Mouse (Mus musculus) kidney, postnatal 14 days (tissue): ENCODE measurements around the gene Elmod2.
"Not testable (repeated sequence)": the region's sequence is repeated elsewhere in the genome, so short reads cannot be mapped to it uniquely, and the experiment has no call there.

ENCODE experiments used
- DNase-seq: peaks from one replicate; pipeline ENCODE4 v3.0.0; 2022; ENCODE audit warnings: mixed read lengths

The Elmod2 gene

DNA sequence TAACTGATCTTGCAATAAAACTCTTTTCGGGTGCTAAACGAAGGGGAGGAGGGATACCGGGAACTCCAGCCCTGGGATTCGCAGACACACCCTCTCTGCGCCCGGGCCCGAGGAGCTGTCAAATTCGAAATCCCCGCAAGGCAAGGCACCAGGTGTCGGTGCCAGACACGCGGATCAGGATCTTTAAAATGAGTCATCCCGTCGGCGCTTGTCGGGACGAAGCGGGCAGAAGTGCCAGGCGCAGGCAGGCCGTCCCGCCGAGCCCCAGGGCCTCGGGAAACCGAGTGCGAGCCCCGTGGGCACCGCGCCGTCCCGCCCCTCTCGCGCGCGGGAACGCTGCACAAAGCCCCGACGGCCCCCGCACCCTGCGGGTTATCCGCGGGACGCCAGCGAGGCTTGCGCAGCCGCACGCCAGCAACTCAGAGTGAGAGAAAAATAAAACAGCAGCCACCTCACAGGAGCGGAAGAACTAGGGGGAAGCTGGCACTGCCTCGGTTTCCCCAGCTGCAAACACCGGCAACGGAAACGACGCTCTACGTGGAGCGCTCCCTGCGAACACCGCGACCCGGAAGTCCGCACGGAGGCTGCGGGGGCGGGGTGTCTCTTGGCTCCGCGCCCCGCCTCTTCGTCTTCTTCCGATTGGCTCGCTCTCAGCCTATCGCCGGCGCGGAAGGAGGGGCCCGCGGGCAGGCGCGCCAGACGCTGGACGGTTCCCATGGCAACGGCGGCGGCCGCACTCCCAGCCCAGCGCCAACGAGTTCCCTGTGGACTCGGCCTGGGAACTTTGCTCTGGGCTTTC is at the start of gene Elmod2:
Gene Elmod2, minus strand, starts transcription at position 588 of the 799 bp plus-strand sequence.
- DNase-seq, result peak; percentile 99

DNA sequence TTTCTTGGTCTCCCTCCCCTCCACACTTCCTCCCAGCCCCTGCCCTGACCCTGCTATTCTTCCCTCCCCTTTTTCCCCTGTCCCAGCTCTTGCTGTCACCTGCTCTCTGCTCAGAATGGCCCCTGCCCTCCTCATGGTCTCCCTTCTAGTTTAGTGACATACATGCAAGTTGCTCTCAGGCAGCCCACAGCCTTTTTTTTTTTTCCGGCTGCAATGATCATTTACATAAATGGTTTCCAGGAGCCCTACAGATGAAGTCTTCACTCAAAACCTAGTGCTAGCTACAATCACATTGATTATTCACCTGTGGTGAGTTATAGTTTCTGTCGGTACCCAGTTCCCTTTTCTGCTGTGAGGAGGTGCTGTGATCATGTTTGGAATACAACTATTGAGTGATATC is 48.7 kb upstream of the Elmod2 start:
- DNase-seq, result no peak

DNA sequence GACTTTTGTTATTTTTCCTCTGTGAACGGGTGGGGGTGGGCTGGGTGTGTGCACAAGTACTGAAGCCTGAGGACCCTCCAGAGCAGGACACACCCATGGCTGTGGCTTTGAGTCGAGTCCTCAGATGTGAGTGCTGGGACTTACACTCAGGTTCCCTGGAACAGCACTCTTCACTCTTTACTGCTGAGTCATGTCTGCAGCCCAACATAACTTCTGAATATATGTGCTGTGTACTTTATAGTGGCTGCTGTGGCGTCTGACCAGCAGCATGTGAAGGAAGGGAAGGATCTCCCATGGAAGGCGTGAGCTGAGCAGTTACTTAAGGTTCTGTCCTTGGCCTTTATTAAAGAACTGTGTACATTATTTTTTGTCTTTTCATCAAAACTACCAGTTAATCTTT is 47.9 kb upstream of the Elmod2 start:
- no peak for DNase-seq

DNA sequence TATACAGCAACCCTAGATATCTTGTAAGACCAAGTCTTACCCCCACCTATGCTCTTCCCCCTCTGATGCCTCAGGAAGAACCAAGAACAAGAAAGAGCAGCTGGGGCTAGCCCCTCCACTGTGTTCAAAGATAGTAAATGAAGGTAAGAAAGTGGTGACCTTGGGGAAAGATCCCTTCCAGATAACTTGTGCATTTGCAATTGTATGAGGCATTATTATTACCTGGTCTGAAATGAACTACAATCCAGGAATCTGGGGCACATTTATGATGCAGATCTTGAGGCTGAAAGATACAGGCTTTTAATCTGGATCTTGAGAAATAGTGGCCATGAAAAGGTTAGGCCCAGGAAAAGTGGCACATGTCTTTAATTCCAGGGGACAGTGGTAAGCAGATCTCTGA is 44.9 kb upstream of the Elmod2 start:
- DNase-seq, result no peak

DNA sequence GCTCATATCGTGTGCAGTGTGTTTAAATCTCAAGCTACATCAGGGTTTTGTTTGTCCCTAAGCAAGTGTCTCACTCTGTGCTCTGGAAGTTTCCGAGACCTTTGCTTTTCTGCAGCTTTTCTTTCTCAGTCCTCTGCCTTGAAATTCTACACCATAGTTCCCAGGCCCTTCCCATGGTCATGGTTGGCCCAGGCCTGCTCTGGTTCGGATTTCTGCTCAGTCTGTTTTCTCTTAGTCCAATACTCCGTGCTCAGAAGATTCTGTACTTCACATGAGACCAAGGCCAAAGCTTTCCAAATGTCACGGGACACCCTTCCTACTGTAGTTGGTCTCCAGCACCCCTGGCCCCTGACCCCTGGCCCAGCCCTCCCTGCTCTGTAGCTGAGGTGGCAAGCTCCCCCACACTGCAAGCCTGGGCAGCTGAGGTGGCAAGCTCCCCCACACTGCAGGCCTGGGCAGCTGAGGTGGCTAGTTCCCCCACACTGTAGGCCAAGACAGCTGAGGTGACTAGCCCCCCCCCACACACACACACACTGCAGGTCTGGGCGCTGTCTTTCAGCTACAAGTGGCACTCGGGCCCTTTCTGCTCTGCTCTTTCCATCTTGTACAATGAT is 31.0 kb upstream of the Elmod2 start:
- no peak for DNase-seq

DNA sequence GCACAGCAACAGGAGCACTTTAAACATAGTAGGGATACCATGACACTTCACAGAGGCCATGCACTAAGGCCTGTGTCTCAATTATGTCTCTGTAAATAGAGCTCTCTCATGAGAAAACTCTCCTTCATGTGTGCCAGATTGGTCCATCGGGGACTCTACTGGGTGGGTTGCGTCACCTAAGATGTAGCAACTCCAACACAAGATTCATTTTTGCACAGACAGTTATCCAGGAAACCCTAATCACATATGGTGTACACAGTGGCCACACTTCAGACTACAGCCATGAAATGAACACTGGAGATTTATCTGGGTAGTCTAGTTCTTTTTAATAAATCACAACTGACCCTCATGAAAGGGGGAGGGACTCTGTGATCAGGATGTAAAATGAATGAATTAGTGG is 19.0 kb upstream of the Elmod2 start:
- DNase-seq, result no peak

DNA sequence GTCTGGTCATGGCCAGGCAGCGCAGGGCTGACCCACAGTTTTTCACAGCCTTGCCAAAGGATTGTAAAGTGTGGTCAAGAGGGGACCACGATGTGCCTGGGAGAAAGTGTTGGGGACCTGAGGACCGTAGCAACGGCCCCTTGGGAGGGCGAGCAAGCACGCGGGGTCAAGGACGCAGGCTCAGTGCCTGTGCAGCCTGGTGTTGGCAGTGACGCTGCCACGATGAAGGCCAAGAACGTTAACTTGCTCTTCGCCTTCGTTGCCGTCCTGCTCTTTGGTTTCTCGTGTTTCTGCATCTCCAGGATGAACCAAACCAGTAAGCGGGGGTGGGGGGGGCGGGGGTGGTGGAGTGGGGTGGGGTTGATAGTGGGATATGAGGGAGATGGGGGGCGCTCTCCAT is 16.0 kb upstream of the Elmod2 start, which contains the start of gene Mgat4d:
Gene Mgat4d, plus strand, starts transcription at position 209 of the 400 bp plus-strand sequence.
- no peak for DNase-seq

DNA sequence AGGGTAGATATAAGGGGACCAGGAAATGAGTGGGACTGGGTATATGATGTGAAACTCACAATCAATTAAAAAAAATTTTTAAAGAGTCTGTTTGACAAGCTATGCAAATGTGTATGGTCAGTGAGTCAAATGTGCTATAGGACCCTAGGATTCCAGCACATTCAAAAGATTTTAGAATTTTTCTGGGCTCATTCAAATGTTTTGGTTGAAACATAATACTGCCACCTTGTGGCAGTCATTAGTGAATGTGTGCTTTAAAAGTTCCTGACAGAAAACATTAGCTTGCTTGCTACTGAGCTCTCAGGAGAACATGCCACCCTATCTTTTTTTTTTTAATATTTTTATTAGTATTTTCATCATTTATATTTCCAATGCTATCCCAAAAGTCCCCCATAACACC is 10.4 kb upstream of the Elmod2 start:
- peak; percentile 17 for DNase-seq

DNA sequence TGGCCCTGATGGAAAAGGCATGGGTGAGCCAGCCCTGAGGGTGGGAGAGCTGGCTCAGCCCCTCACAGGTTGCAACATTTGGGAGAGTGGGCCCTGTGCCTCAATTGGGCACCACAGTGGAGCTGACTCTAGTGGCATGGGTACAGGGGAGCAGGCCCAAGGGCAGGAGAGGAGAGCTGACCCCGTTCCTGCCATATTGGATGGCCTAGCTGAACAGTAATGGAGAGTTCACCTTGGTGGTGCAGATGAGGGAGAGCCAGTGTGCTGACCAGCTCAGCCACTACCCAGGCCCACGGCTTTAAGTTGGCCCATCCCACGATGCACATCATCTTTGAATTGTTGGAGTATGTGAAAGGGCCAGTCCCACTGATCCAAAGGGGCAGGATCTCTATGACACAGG is 9.8 kb upstream of the Elmod2 start:
- no peak for DNase-seq

DNA sequence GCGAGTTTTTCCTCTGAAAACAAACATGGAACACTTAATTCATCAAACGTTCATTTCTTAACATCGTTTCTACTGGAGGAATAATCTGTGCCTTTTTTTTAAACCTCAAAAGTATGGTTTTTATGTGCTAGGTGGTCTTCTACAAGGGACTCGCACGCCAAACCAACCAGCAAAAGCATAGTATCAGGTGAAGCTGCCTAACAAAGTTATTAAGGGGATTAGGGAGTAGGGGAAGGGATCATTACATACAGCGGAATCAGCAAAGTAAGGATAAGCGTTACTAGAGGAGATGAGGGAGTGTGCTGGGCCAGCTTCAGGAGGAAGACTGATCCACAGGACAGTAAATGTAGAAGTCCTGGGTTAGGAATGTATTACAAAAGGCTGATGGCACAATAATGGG is 578 bp upstream of the Elmod2 start:
- no peak for DNase-seq

DNA sequence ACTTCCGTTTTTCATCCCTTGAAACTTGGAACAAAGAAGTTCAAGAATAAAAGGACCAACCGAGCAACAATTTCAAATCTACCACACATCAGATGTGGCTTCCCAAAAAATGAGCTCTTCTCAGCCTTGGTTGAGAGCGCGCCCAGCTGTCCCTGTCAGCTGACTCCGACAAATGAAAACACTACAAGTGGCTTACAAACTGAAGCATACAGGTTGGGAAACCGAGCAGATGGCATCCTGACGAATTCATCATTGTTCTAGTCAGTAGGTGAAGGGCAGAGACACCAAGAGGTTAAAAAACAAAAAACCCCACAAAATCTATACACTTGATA is 753 bp downstream of the Elmod2 start:
- peak; percentile 23 for DNase-seq

DNA sequence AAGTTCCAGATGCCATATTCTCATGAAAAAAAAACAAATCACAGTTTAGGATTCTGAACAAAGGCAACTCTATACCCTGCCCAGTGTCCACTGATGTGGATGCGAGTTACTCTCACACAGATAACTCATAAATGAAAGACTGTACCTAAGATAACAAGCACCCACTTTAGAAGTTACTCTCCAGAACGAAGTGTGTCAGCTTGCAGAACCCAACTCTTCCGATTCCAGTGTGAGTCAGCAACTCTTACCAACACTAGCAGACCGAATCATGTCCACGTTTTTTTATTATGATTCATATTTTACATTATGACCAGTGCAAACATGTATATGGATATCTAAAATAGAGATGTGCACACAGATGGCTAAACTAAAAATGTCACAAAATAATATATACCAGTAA is 4.4 kb downstream of the Elmod2 start:
- no peak for DNase-seq

DNA sequence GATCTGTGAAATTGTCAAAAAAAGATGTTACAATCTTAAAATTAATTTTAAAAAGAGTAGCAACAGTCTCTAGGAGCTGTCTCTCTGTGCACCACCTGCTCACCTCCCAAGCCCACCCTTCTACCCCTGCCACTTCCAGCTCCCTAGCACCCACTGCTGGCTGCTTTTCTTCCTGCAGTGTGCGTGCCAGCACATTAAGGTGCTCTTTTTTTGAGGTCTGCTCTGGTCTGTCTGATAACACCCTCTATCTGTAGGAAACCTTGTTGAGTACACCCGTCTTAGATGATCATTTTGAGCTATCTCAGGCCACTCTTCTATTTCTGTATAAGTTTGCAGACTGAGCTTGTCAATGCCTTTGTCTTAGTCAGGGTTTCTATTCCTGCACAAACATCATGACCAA is 9.2 kb downstream of the Elmod2 start:
- no peak for DNase-seq

DNA sequence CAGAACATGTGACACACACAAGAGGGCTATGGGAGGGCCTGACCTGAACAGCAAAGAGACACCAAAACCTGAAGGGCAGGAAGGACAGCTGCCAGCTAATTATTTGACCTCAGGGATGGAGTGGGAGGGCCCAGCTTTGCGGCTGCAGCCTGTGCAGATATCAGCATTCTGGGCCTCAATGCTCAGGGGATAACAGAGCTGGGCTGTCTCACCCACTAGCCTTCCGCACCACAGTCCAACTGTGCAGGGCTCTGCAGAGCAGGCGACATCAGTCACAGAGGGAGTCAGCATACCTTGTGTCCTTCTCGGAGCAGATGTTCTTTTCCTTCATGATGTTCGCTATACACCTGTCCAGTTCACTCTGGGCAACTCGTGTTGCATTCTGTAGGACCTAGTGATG is 9.9 kb downstream of the Elmod2 start:
- no peak for DNase-seq

DNA sequence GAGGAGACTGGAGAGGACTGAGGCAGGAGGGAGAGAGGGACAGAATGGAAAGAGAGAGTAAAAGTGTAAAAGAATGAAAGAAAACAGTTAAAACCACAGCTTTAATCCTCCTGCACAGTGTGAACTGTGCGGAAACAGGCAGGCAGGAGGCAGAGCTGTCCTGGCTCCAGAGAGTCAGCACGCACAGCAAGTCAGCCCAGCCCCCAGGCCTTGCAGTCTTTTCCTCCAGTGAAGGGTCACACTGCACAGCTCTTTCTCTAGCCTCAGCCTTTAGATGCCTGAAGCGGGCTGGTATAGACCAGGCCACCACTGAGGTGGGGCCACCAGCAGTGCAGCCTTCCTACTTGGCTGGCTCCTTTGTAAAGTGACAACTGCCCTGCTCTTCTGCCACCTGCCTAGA is 11.7 kb downstream of the Elmod2 start:
- DNase-seq, result no peak

DNA sequence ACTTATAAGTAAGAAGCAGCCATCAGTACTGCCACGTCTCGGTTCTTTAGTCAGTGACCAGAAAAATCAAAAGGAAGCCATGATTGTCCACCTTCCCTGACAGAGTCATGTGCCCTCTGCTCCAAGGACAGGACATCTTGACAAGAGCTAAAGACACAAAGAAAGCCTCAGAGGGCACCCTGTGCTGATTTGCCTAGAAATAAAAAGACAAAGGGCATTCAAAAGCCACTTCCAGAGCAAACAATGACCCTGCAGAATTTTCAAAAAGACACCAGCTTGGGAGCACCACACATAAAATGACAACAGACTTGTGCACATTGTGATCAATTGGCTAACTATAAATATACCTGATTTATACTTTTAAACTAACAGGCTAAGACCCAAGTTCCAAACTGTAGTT is 16.6 kb downstream of the Elmod2 start:
- no peak for DNase-seq

DNA sequence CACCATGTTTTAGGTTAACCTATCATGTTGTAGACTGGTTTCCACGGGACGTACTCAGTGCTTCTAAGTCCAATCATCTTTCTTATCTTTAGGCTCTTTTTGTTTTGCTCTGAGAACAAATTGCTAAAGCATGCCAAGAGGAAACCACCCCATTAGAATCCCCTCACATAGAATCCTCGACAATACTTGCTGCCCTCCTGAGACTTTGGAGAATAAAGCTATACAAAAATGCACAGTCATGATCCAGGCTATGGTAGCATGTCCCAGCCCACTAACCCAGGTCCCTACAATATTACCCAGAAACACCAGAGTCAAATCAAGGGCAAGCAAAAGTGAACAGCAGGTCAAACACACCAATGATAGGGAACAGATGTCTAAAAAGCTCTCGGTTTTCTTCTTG is 17.2 kb downstream of the Elmod2 start:
- DNase-seq, result not testable (repeated sequence)

DNA sequence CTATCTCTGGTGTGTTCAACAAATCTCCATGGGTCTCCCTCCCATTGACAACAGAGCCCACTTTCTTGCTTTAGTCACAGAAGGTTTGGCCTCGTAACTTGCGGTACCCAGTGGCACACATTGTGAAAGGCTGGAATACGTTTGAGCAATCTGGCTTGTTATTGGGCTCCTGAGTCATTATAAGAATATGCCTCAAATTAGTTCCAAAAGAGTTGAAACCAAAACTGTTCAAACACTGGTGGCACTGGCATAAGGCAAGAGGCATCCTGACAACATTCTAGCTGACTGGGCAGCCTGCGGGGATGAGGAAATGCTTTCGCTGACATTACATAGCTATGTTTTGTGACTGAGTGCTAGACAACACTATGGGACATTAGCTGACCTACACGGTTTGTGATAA is 22.4 kb downstream of the Elmod2 start:
- DNase-seq, result no peak

DNA sequence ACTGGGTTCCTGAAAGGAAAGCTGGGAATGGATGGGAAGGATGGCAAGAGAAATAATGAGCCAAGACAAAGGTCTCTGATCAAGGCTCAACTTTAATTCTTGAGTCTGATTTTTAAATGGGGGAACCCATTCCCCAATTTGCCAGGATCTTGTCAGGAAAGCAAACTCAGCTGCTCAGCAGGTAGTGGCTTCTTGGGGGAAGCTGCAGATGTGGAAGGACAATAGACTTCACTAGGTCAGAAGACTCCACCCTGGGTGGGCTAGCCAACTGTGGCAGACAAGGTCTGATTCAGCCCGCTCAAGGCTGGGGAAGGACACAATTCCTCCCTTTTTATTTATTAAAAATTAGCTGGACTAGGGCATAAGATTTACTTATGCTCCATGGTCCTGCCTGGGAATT is 27.3 kb downstream of the Elmod2 start:
- no peak for DNase-seq

DNA sequence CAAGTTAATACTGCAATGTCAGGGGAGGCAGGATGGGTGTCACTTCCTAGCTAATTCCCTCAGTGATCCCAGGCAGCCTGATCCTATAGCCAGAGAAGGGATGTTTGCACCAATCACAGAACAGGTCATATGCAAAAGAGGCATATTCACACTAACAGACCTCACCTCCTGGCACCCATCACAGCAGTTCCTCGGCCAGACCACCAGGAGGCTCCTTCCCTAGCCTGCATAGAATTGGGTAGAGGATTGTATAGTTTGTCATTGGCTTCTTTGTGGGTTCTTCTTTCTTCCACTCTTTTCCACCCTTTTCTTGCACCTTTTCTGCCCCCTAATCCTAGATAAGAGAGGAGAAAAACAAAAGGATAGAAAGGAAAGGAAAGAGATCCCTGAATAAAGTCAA is 32.2 kb downstream of the Elmod2 start:
- DNase-seq, result no peak

DNA sequence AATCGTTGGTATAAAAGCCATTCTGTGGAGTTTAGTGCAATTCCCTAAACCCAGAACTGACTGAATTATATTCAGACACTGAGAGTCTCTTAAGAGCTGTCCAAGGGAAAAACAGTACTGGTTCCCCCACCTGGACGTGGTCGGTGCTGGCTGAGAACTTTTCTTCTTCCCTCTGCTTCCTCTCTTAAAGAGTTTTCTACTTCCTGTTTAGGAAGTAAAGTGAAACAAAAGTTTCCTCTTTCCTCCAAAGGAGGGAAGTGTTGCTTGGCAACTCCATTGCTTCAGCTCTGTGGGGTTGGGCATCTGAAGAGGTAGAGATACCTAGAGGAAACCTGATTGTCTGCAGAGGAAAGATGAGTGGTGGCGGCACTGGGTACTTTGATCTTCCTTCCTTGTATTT is 34.9 kb downstream of the Elmod2 start:
- no peak for DNase-seq

DNA sequence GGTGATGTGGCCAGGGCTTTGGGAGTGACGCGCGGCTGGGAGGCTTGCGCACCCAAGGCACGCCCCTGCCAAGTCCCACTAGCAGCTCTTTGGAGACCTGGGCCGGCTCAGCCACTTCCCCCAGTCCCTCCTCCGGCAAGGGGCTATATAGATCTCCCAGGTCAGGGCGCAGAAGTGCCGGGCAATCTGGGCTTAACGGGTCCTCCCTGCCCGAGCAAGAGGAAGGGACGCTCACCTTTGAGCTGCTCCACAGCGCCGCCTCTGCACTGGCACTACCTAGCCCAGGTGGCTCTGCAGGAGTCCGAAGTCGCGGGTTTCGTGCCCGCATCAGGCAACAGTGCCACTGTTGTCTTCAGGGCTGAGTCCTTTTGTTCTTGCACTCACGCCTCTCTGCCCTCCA is 42.1 kb downstream of the Elmod2 start, which contains the start of gene Ucp1:
Gene Ucp1, plus strand, starts transcription at position 177 of the 400 bp plus-strand sequence.
- DNase-seq, result peak; percentile 27

DNA sequence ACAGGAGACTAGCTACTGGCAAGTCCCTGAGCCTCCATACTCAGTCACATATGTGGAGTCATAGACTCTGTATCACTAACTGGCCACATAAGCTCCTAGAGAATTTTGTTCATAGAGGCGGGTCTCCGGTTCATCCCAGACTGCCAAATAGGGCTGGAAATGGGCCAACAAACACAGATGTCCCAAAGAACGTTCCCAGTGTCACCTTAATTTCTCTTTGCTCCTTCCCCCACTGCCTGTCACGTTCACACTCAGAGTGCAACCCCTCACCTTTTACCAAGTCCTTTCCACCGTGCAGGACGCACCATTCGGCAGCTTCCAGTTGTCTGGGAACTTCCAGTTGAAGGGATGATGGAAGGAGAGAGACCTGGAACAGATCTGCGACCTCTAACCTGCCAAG is 46.9 kb downstream of the Elmod2 start:
- DNase-seq, result no peak

DNA sequence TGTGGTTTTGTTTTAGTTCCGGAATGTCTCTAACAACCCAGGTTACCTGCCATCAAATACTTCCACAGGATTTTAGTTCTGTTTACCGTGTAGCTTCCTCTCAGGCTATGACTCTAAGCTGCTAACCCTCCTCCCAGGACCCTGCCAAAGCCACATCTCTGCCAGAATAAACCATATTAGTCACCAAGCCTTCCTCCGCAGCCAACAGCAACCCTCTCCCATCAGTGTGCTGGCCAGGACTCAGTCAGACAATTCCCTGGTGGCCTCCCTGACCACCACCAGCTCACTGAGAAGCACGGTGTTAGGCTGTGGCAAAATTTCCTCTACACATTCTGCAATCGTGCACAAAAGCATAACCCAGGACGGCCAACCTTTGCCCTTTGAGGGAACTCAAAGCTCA is 53.9 kb downstream of the Elmod2 start:
- no peak for DNase-seq

DNA sequence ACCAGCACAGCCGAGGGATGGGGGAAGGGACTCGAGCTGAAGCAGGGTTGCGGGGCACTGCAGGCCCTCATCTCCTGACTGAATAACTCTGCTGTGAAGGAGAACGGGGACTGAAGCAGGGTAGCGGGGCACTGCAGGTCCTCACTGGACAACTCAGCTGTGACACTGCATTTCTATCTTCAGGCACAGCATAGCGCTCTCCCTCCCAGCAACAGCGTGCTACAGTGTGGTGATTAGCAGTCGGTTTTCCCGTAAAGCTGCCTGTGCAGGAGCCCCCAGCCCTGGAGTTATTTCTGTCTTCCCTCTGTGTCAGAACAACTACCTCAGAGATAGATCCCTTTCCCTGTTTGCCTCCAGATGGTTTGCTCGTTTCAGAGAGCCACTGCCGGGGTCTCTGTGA is 57.8 kb downstream of the Elmod2 start:
- DNase-seq, result no peak
